Mouse (Mus musculus): ENCODE results near the gene Srsf5. TPM values are rescaled to one million over a fixed set of nuclear protein-coding genes. Genes with fewer than 3 reads are reported as not detected.
"Not testable (repeated sequence)": the region's sequence is repeated elsewhere in the genome, so short reads cannot be mapped to it uniquely, and the experiment has no call there.

Gene Srsf5
- polyA plus RNA-seq, 1 experiment from 2014 or later, result 444 TPM

- Histone ChIP-seq H3K36me3 (ENCODE audit: control insufficient read depth, insufficient read depth, low read length) (peaks cover 2% of the 10 kb centered on the region; the same call in 1 of the 2 replicates), H3K4me1 (ENCODE audit: control insufficient read depth, insufficient read depth, low read length) (peaks cover 4% of the 10 kb centered on the region; the same call in 1 of the 2 replicates), H3K27me3 (ENCODE audit: control insufficient read depth, insufficient read depth, low read length) (no peaks in the 10 kb centered on the region), H3K27ac (ENCODE audit: low read depth, low read length) (no peak overlapping the region), H3K9me3 (ENCODE audit: control insufficient read depth, low read length) (no peaks in the 10 kb centered on the region), H3K9ac (ENCODE audit: low read length) (no peak overlapping the region), H3K4me2 (no peak overlapping the region), H3K4me3 (ENCODE audit: low read depth, low read length) (no peak overlapping the region)
- ATAC-seq (ENCODE audit: low FRiP score) (no peak), DNase-seq (ENCODE audit: low spot score, missing footprints) (no peak)
- 92% methylated on average over 3 of the region's 3 CpGs for WGBS
Measured at GRCm38 (mm10) chr12:80941886-80942285, 3.4 kb upstream of the Srsf5 start.

- Histone ChIP-seq H3K27ac (ENCODE audit: low read depth, low read length) (no peak overlapping the region), H3K27me3 (ENCODE audit: control insufficient read depth, insufficient read depth, low read length) (no peaks in the 10 kb centered on the region), H3K4me3 (ENCODE audit: low read depth, low read length) (no peak overlapping the region), H3K4me1 (ENCODE audit: control insufficient read depth, insufficient read depth, low read length) (peaks cover 4% of the 10 kb centered on the region; the same call in 1 of the 2 replicates), H3K36me3 (ENCODE audit: control insufficient read depth, insufficient read depth, low read length) (peaks cover 9% of the 10 kb centered on the region), H3K9me3 (ENCODE audit: control insufficient read depth, low read length) (no peaks in the 10 kb centered on the region), H3K4me2 (no peak overlapping the region), H3K9ac (ENCODE audit: low read length) (no peak overlapping the region)
- DNase-seq (ENCODE audit: low spot score, missing footprints) (no peak), ATAC-seq (ENCODE audit: low FRiP score) (no peak)
- 81% methylated on average over 3 of the region's 3 CpGs for WGBS
Measured at GRCm38 (mm10) chr12:80943395-80943794, 1.9 kb upstream of the Srsf5 start.

- DNase-seq (ENCODE audit: low spot score, missing footprints) (peak; percentile 59), ATAC-seq (ENCODE audit: low FRiP score) (no peak)
- Histone ChIP-seq H3K27me3 (ENCODE audit: control insufficient read depth, insufficient read depth, low read length) (no peaks in the 10 kb centered on the region), H3K9me3 (ENCODE audit: control insufficient read depth, low read length) (no peaks in the 10 kb centered on the region), H3K27ac (ENCODE audit: low read depth, low read length) (no peak overlapping the region), H3K4me3 (ENCODE audit: low read depth, low read length) (no peak overlapping the region), H3K36me3 (ENCODE audit: control insufficient read depth, insufficient read depth, low read length) (peaks cover 12% of the 10 kb centered on the region), H3K9ac (ENCODE audit: low read length) (no peak overlapping the region), H3K4me1 (ENCODE audit: control insufficient read depth, insufficient read depth, low read length) (peaks cover 4% of the 10 kb centered on the region; the same call in 1 of the 2 replicates), H3K4me2 (0 out of 2 replicates have a peak overlapping the region, but pooled peaks have one; percentile 69)
- WGBS, result 88% methylated on average over 4 of the region's 4 CpGs
Measured at GRCm38 (mm10) chr12:80944204-80944603, 1.1 kb upstream of the Srsf5 start.

- H3K27me3 ChIP-seq (ENCODE audit: control insufficient read depth, insufficient read depth, low read length); DNase-seq (ENCODE audit: low spot score, missing footprints); H3K4me1 ChIP-seq (ENCODE audit: control insufficient read depth, insufficient read depth, low read length); H3K27ac ChIP-seq (ENCODE audit: low read depth, low read length); H3K9me3 ChIP-seq (ENCODE audit: control insufficient read depth, low read length): not testable (repeated sequence)
- Histone ChIP-seq H3K9ac (ENCODE audit: low read length) (peak overlapping the region; percentile 2; the same call in 1 of the 2 replicates), H3K4me2 (peak overlapping the region; percentile 69), H3K36me3 (ENCODE audit: control insufficient read depth, insufficient read depth, low read length) (peaks cover 12% of the 10 kb centered on the region), H3K4me3 (ENCODE audit: low read depth, low read length) (peak overlapping the region; percentile 99)
- under 1% methylated on average over 9 of the region's 9 CpGs for WGBS
- ATAC-seq (ENCODE audit: low FRiP score), result peak; percentile 54
Measured at GRCm38 (mm10) chr12:80944963-80945333, 356 bp upstream of the Srsf5 start.

- Histone ChIP-seq H3K36me3 (ENCODE audit: control insufficient read depth, insufficient read depth, low read length) (peaks cover 12% of the 10 kb centered on the region), H3K4me1 (ENCODE audit: control insufficient read depth, insufficient read depth, low read length) (peaks cover 4% of the 10 kb centered on the region; the same call in 1 of the 2 replicates), H3K27me3 (ENCODE audit: control insufficient read depth, insufficient read depth, low read length) (no peaks in the 10 kb centered on the region), H3K27ac (ENCODE audit: low read depth, low read length) (peak overlapping the region; percentile 67), H3K4me3 (ENCODE audit: low read depth, low read length) (peak overlapping the region; percentile 99), H3K4me2 (peak overlapping the region; percentile 69), H3K9ac (ENCODE audit: low read length) (peak overlapping the region; percentile 97), H3K9me3 (ENCODE audit: control insufficient read depth, low read length) (no peaks in the 10 kb centered on the region)
- WGBS, result under 1% methylated on average over 44 of the region's 47 CpGs
- DNase-seq (ENCODE audit: low spot score, missing footprints), result peak; percentile 99
- ATAC-seq (ENCODE audit: low FRiP score), result peak; percentile 96
Measured at GRCm38 (mm10) chr12:80945996-80946355, 672 bp downstream of the Srsf5 start.

- no peaks in the 10 kb centered on the region for H3K27me3 ChIP-seq (ENCODE audit: control insufficient read depth, insufficient read depth, low read length)
- H3K27ac ChIP-seq (ENCODE audit: low read depth, low read length), result no peak overlapping the region
- peaks cover 4% of the 10 kb centered on the region; the same call in 1 of the 2 replicates for H3K4me1 ChIP-seq (ENCODE audit: control insufficient read depth, insufficient read depth, low read length)
- H3K36me3 ChIP-seq (ENCODE audit: control insufficient read depth, insufficient read depth, low read length), result peaks cover 15% of the 10 kb centered on the region
- H3K4me2 ChIP-seq, result no peak overlapping the region
- H3K4me3 ChIP-seq (ENCODE audit: low read depth, low read length), result no peak overlapping the region
- ATAC-seq (ENCODE audit: low FRiP score), result no peak
- H3K9me3 ChIP-seq (ENCODE audit: control insufficient read depth, low read length), result no peaks in the 10 kb centered on the region
- WGBS, result 96% methylated on average over 18 of the region's 18 CpGs
- no peak overlapping the region for H3K9ac ChIP-seq (ENCODE audit: low read length)
- DNase-seq (ENCODE audit: low spot score, missing footprints), result peak; percentile 73
Measured at GRCm38 (mm10) chr12:80948202-80948601, 2.9 kb downstream of the Srsf5 start.

GRCm38 (mm10) chr12:80949603-80950002 lies 4.3 kb downstream of the Srsf5 start:
- 95% methylated on average over 15 of the region's 16 CpGs for WGBS
- not testable (repeated sequence) for H3K4me2 ChIP-seq; H3K27ac ChIP-seq (ENCODE audit: low read depth, low read length); H3K4me3 ChIP-seq (ENCODE audit: low read depth, low read length); H3K27me3 ChIP-seq (ENCODE audit: control insufficient read depth, insufficient read depth, low read length); ATAC-seq (ENCODE audit: low FRiP score); H3K4me1 ChIP-seq (ENCODE audit: control insufficient read depth, insufficient read depth, low read length); H3K9ac ChIP-seq (ENCODE audit: low read length); H3K9me3 ChIP-seq (ENCODE audit: control insufficient read depth, low read length)
- H3K36me3 ChIP-seq (ENCODE audit: control insufficient read depth, insufficient read depth, low read length), result peaks cover 24% of the 10 kb centered on the region
- DNase-seq (ENCODE audit: low spot score, missing footprints), result peak; percentile 72

- ATAC-seq (ENCODE audit: low FRiP score) (no peak), DNase-seq (ENCODE audit: low spot score, missing footprints) (peak; percentile 79)
- peaks cover 33% of the 10 kb centered on the region for H3K36me3 ChIP-seq (ENCODE audit: control insufficient read depth, insufficient read depth, low read length)
Measured at GRCm38 (mm10) chr12:80951640-80952219, 6.4 kb downstream of the Srsf5 start.

GRCm38 (mm10) chr12:80952526-80952925 lies 7.2 kb downstream of the Srsf5 start:
- H3K27ac ChIP-seq (ENCODE audit: low read depth, low read length), result no peak overlapping the region
- no peak overlapping the region for H3K9ac ChIP-seq (ENCODE audit: low read length)
- ATAC-seq (ENCODE audit: low FRiP score) (no peak), DNase-seq (ENCODE audit: low spot score, missing footprints) (no peak)
- H3K4me2 ChIP-seq, result no peak overlapping the region
- H3K4me1 ChIP-seq (ENCODE audit: control insufficient read depth, insufficient read depth, low read length), result no peaks in the 10 kb centered on the region
- 100% methylated on average over 1 of the region's 1 CpGs for WGBS
- H3K4me3 ChIP-seq (ENCODE audit: low read depth, low read length), result no peak overlapping the region
- H3K27me3 ChIP-seq (ENCODE audit: control insufficient read depth, insufficient read depth, low read length), result no peaks in the 10 kb centered on the region
- H3K9me3 ChIP-seq (ENCODE audit: control insufficient read depth, low read length), result no peaks in the 10 kb centered on the region
- peaks cover 34% of the 10 kb centered on the region for H3K36me3 ChIP-seq (ENCODE audit: control insufficient read depth, insufficient read depth, low read length)

More at GRCm38 (mm10) chr12:80951640-80952219, 6.4 kb downstream of the Srsf5 start:
- no peak overlapping the region for H3K4me2 ChIP-seq
- H3K4me3 ChIP-seq (ENCODE audit: low read depth, low read length), result no peak overlapping the region
- no peaks in the 10 kb centered on the region for H3K9me3 ChIP-seq (ENCODE audit: control insufficient read depth, low read length)
- WGBS, result 93% methylated on average over 3 of the region's 3 CpGs
- no peak overlapping the region for H3K27ac ChIP-seq (ENCODE audit: low read depth, low read length)
- no peak overlapping the region for H3K9ac ChIP-seq (ENCODE audit: low read length)
- no peaks in the 10 kb centered on the region for H3K27me3 ChIP-seq (ENCODE audit: control insufficient read depth, insufficient read depth, low read length)
- H3K4me1 ChIP-seq (ENCODE audit: control insufficient read depth, insufficient read depth, low read length), result peaks cover under 1% of the 10 kb centered on the region; the same call in 1 of the 2 replicates

Data from midbrain, embryonic 11.5 days (tissue).